Mouse (Mus musculus): ENCODE data around the gene Mtch2. TPM values are rescaled to one million over a fixed set of nuclear protein-coding genes. Genes with fewer than 3 reads are reported as not detected.
A peak's percentile ranks its signal among the peaks of the same experiment; 100 is the strongest.
"Not testable (repeated sequence)": the region's sequence is repeated elsewhere in the genome, so short reads cannot be mapped to it uniquely, and the experiment has no call there.

The Mtch2 gene
- total RNA-seq (2021) = 100 to 1,000 TPM; 141 to 156 TPM
- long read RNA-seq, transcript Mtch2-205 (13 exons, 2,596 nt) = major isoform, 164 of 207 reads
- long read RNA-seq, partial matches to known transcripts = 5 of 207 reads
- long read RNA-seq, other reads (novel, unspliced or antisense) = 34 of 207 reads

DNA sequence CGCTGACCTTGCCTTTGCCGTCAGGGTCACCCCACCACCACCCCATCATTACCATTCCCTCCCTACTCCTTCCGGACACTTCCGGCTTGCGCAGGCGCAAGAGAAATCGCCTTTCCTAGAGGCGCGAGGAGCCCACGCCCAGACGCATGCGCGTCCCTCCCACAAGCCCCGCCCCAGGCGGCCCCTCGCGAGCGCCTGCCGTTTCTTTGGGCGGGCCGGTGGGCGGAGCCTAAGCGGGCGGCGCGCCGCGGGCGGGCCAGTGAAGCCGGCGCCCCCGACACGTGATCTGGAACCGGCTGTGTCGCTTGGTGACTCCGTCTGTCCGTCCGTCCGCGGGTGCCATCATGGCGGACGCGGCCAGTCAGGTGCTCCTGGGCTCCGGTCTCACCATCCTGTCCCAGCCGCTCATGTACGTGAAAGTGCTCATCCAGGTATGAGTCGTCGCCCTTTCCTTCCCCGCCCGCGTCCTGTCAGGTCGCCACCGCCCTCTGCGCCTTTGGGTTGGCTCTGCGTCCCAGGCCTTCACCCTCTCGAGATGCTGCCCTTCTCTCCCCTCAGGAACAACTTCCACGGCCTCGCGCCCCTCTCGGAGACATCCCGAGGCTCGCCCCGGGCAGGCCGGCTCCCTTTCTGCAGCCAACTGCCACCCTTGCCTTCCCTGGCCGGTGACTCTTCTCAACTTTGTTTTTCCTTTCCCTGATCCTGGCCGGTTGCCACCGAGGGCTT, at the start of gene Mtch2:
Gene Mtch2 (plus strand): TSS at position 201 of the 726 bp plus-strand sequence.
- peak; percentile 98 to 99 for DNase-seq (ENCODE audit: low spot score in 2 of 2)

DNA sequence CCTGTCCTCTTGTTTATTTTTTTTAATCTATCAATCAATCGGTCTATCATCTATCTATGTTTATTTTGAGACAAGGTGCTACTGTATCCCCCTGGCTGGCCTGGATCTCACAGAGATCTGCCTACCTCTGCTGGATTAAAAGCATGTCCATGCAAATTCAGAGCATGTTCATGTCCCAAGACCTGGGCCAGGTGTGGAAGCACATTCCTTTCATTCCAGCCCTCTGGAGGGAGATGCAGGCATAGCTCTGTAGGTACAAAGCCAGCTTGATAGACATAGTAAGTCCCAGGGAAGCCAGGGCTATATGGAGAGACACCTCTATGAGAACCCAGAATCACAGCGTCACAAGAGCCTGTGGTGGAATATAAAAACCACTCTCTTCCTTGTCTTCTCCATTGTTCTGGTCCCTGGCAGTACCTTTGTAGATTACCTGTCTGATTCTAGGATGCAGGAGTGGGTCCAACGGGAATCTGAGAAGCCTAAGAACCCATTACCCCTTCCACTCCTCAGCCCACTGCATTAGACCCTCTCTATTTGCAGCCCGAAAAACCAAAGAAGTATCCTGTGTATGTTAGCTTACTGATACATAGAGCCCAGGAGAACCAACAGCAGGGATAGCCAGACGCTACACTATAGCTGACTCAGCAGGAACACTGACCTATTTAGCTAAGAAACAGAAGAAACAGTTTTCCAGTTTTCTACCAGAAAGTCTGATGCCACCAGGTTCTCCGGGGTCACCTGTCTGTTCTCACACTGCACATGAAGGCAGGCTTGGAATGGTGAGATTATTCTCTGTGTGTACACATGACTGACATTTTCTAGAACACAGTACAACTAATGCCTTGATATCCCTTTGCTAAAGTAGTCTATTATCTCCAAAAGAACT, 38.5 kb upstream of the Mtch2 start:
- DNase-seq (ENCODE audit: low spot score in 2 of 2) = no peak

DNA sequence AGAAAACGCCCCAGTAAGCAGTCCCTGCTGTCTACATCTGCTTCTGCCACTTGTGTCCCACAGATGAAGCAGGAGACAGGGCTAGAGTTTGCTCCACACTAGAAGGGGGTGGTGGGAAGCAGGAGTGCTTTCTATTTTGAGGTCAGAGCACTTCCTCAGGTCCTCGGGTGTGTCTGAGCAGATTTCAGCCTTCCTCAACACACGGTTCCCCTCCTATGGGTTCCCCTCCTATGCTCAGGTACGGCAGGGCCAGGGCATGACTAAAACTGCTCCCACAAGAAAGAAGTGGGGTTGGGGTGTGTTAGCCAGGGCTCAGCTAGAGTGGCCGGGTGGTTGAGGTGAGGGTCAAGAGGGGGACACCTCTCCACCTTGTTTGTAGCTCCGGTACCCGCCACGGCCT, 36.2 kb upstream of the Mtch2 start:
- no peak for DNase-seq (ENCODE audit: low spot score in 2 of 2)

DNA sequence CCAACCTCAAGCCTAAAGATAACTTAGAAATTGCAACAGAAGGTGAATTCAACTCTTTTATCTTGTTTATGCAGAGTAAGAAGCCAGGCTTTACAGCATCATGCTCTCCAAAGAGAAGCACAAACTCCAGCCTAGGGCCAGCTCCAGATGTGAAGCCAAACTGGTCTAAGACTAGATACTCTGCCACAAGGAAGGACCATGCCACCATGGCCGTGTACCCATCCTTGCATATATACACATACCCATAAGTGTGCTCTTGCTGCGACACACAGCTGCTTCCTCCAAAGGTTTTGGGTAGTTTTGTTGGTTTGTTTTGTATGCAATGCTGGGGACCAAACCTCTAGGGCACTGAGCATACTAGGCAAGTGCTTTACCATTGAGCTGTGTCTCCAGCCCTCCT, 31.7 kb upstream of the Mtch2 start:
- DNase-seq (ENCODE audit: low spot score in 2 of 2) = no peak

DNA sequence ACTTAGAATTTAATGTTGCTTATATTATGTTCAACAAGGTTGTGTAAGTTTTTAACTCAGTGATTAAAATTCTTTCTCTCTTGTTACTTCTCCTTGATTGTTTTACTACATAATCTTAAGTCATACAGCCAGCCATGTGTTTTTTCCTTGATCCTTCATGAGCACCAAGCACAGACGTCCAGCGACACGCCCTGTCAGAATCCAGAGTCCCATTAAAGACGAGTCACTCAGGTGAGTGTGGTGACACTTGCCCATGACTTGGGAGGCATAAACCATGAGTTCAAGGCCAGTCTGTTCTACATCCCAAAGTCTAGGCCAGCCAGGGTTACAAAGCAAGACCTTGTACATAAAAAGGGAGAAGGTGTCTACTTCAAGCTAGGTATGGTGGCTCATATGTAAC, 30.8 kb upstream of the Mtch2 start:
- DNase-seq (ENCODE audit: low spot score in 2 of 2) = no peak

DNA sequence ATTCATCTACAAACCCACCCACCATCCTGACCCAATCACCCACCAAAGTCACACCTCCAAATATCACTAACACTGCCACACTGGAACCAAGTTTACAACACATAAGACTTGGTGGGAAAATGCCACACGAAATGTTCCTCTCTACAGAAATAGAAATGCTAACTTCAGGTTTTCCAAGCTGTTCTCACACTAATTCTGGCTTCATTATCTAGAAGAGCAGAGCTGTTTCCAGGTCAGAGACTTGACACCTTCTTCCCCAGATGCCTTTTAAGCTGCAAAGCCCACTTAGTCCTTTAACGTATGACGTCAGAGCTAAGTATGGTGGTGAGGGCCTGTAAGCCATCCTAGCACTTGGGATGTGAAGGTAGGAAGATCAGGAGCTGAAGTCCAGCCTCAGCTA, 28.2 kb upstream of the Mtch2 start:
- no peak for DNase-seq (ENCODE audit: low spot score in 2 of 2)

DNA sequence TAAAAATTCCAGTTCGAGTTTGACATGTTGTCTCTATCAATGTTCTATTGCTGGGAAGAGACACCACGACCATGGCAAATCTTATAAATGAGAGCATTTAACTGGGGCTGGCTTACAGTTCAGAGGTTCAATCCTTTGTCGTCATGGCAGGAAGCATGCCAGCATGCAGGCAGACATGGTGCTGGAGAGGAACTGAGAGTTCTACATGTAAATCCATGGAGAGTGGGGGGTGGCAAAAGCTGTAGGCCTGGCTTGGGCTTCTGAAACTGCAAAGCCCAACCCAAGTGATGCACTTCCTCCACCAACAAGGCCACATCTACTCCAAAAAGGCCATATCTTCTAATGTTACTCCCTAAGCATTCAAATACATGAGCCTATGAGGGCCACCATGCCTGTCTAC, 26.1 kb upstream of the Mtch2 start:
- no peak for DNase-seq (ENCODE audit: low spot score in 2 of 2)

DNA sequence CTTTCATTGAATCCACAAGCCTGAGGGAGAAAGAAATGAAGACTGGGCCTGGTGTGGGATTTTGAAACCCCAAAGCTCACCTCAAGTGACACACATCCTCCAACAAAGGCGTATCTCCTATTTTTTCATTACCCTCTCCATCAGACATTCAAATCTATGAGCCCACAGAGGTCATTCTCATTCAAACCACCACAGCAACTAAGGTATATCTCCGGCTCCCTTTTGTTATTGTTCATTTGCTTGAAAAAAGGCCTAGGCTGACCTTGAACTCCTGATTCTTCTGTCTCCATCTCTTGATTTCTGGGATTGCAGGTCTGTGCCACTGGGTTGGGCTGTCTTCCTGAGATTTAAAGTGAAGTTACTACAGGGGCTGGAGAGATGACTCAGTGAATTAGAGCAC, 24.0 kb upstream of the Mtch2 start:
- no peak for DNase-seq (ENCODE audit: low spot score in 2 of 2)

DNA sequence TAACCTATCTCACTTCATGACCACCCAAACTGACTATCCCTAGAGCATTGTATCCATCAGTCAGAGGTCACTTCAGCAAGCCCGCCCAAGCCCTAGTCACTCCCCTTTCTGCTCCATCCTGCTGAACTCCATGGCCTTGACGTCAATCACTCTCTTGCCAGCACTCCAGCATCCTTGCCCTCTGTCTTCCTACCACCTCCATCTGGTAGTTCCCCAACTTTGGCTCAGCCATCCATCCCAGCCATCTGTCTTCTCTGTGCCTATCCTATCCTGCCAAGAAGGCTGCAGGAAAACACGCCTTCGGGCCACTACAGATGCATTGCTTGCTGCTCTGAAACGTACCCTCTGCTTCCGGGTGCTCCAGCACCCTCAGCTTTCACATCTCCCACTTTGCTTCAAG, 23.2 kb upstream of the Mtch2 start:
- peak; percentile 12 to 24 for DNase-seq (ENCODE audit: low spot score in 2 of 2)

DNA sequence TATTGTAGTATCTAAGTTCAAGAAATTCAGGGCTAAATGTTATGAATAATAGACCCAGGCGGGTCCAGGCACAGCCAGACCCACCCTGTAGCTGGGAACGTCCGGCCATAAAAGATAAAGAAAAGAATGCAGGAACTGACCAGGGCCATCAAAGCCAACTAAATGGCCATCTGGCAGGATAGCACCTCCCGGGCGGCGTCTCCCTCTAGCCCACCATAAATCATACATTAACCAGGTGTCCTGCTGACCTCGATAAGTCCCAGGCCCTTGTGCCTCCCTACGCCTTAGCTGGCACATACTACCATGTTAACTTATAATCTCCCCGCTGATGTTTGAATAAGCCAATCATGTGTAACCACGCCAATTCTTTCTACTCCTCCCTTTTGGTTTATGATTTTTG, 22.4 kb upstream of the Mtch2 start:
- not testable (repeated sequence) for DNase-seq (ENCODE audit: low spot score in 2 of 2)

DNA sequence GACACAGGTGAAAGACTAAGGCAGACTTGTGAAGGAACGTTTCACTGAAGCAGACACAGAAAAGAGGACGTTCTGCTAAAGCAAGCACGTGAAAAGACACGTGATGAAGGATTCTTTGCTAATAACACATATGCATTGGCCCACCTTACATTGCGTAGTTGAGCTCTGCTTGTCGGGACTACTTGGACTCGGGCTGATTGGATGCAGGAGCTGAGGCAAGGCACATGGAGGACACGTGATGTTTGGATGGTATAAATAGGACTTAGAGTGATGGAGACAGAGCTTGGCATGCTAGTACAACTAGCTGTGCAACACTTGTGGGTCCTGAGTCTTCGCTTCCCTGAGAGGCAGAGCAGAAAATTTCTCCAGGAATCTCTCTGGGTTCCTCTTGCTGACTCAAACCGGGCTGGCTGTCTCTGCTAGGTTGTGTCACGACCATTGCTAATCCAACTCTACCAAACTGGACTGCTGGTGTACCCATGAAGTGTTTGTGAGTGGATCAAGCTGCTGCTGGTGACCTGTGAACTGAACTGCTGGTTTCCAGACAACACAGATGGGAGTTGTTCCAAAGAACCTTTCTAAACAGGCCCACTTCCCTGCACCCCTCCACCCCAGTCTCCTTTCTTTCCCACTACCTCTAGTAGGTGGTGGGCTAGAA, 21.3 kb upstream of the Mtch2 start:
- DNase-seq (ENCODE audit: low spot score in 2 of 2) = no peak

DNA sequence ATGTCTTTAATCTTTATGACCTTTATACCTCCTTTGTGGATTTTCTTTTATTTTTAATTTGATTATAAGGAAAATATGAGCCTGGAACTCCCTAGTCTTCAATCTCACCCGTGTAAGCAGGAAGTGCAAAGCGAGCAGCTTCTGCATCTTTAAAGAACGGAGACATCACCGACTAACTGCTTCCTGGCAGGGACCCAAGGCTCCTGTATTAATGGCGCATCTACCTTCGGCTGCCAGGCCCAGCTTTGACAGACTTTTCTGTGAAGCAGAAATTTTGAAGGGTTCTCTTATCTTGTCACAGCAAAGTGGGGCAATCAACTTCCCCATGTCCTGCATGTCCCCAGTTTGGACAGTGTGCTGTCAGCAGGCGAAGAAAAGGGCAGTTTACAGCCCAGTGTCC, 18.2 kb upstream of the Mtch2 start:
- DNase-seq (ENCODE audit: low spot score in 2 of 2) = no peak

DNA sequence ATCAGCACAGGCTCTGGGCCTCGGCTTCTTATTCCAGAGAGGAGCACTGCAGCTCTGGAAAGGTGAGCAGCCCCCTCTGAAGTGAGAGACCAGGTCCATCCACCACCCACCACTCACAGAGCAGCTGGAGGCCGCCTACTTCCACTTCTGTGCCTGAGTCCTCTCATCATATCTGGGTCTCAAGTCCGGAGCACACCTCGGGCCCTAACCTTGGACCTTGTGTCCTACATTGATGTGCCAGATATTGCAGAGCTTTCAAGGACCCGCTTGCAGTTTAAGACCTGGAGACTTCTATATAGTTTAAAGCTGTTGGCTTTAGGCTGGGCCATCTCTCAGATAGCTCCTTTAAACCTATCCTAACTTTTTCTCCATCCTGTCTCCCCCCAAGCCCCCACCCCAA, 13.5 kb upstream of the Mtch2 start:
- no peak for DNase-seq (ENCODE audit: low spot score in 2 of 2)

DNA sequence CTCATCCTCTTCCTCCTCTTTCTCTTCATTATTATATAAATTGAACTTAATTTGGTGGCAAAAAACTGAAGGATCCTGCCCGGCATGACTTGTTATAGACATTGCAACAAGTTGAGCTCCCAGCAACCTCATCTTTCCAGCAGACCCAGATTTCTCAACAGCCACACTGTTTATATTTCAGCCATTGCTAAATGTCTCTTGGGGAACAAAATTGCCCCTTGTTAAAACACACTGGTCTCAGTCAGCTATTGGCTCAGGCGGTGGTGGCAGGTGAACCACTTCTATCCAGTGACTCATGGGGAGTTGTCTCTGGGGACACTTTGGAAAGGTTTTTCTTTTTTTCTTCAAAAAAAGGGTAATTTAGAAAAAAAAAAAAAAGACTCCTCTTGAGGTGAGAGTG, 8.3 kb upstream of the Mtch2 start:
- DNase-seq (ENCODE audit: low spot score in 2 of 2) = no peak

DNA sequence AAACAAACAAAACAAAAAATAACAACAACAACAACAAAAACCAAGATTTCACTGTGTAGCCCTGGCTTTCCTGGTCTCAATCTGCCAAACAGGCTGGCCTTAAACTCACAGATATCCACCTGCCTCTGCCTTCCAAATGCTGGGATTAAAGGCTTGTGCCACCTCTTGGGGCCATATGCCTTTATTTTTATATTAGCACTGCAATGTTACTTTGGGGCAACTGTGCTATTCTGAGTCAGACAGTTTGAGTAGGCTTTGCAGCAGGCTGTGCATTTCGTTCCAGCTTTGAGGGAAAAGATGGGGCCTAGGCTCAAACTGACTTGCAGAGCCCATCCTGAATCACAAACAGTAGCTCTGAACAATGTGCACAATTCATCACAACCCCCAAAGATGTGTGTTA, 3.3 kb upstream of the Mtch2 start:
- no peak for DNase-seq (ENCODE audit: low spot score in 2 of 2)

DNA sequence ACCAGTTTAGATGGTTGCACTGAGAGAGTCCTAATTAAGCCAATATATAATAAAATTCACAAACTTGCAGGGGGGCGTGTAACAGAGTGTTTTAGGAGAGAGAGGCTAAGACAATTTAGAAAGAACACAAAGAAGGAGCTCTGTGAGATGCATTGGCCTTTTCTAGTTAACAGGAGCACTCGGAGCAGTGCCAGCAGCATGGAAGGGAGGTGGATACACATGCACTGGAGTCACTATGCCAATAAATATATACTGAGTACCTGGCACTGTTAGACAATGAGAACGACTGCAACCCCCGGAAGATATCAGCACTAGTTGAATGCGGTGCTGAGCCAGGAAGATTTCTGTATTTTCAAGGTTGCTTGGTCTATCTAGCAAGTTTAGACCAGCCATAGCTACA, 2.7 kb upstream of the Mtch2 start:
- DNase-seq (ENCODE audit: low spot score in 2 of 2) = no peak

DNA sequence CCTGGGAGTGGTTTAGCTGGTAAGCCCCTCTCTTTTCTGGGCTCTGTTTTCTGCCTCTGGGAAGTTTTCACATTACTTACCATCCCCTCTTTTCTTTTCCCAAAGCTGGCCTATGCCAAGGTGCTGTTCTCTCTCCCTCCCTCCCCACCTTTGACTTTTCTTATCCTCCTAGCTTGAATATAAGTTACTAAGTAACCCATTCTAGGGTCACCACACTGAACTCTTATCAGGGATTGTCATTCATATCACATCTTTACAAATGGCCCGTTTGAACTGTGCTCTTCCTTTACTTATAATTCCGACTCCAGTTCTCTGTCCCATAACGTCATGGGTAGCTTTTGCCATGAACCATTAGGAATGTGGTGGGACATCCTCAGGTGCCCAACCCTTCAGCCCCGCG, 1.7 kb upstream of the Mtch2 start:
- DNase-seq (ENCODE audit: low spot score in 2 of 2) = no peak

DNA sequence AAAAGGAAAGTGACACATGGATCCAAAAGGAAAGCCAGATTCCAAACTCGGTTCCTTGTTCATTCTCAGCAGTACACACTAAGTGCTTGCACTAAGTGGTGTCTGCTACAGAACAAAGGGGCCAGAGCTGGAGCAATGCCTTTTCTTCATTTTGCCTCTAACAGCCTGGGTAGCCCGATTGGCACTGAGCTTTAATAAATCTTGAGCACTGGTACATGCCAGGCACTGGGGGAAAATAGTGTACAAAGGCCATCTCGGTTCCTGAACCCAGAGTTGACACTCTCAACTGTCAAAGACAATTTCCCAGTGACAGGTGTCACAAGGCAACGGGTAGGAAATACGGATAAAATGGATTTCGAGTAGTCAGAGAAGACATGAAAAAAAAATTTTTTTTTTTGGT, 784 bp upstream of the Mtch2 start:
- peak in 1 of 2 experiments; percentile 47 for DNase-seq (ENCODE audit: low spot score in 2 of 2)

DNA sequence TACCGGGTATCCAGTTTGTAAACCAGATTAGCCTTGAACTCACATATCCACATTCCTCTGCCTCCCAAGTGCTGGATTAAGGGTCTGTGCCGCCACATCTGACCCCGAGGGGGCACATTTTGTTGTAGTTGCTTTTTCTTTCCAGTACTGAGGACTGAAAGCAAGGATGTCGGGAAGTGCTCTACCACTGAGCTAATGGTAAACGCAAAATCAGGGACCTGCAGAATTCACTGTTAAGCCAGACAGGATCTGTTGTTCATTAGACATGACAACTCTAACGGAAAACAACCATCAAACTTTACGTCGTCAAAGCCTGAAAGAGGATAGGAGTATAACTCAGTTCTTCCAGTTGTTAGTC, 379 bp upstream of the Mtch2 start:
- DNase-seq (ENCODE audit: low spot score in 2 of 2) = no peak

DNA sequence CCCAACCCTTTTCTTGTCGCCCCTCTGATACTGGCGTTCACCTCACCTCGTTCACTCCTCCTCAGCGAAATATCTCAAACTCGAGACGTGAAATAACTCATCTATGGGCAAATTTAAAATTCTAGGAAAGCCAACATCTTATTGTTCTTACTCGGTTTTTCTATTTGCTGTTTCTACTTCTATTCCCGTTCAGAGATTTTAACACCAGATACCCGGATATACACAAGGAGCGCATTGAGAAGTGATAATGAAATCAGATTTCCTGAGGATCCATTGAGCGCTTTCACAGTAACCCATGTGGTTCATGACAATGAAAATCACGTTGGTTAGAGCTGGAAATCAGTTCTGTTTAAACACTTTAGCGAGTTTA, 711 bp downstream of the Mtch2 start:
- DNase-seq (ENCODE audit: low spot score in 2 of 2) = no peak

DNA sequence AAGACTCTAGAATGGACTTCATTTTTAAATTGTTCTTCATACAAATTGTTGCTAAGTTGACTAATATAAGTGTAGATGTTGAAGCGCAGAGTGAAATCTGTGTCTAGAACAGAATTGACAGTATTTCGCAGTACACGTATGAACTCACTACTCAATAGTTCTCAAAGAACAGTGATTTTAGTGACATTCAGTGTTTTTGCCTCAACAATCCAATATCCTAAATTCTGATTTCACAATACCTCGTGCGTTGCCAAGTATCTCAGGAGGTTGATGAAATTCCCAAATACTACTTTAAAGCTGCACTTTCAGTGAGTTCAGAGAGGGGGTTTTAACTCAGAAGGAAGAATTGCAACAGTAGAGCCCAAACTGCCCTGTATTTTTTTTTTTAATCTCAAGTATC, 1.4 kb downstream of the Mtch2 start:
- no peak for DNase-seq (ENCODE audit: low spot score in 2 of 2)

DNA sequence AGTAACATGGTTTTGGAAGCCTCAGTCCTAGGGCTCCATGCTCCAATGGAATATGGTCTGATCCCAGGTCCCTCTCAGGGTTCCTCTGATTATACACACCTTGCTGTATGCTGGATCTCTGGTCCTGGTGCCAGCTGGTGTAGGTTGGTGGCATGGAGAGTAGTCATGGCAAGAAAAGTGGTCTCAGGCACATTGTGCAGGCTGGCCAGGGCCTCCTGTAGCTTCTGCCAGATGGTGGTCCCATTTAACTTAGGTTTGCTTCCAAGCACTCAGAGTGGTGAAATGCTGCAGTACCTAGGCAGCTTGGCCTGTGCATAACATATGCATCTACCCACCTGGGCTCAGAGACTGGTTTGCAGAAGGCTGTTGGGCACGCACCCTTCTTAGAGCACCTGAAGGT, 3.4 kb downstream of the Mtch2 start:
- no peak for DNase-seq (ENCODE audit: low spot score in 2 of 2)
